Mouse (Mus musculus) G1E (cell line): ENCODE data around the gene Kcnip3.

ENCODE experiments used
- CTCF ChIP-seq: IDR thresholded peaks from 2 replicates; pipeline ENCODE4 v1.5.1; 2012; ENCODE audit warnings: low read depth, low read length, inconsistent platforms, mixed read lengths
- GATA1 ChIP-seq: IDR thresholded peaks from 2 replicates; pipeline ENCODE4 v1.6.1; 2012; ENCODE audit warnings: borderline replicate concordance, low read length, inconsistent platforms, mixed read lengths
- TAL1 ChIP-seq: conservative IDR thresholded peaks from 2 replicates; pipeline ENCODE4 v1.6.1; 2012; ENCODE audit warnings: low read depth, low read length, inconsistent platforms, mixed read lengths

DNA sequence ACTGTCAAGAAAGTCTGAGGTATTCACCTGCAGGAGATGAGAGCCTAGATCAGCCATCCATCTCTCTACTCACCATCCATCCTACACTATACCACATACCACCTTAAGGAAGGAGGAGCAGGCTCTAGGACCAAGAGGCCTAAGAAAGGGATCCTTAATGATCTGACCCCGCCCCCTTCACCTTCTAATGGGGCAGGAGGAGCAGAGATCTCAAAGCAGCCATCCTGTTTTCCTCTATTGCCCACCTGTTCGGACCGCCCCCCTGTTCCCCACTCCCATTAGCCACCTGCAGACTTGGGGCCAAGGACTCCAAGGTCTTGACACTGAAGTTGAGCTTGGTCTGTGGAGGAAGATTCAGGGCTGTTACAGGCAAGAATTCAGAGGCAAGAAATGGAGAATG, 8.5 kb upstream of the Kcnip3 start:
- TF ChIP-seq CTCF (no peak), GATA1 (no peak), TAL1 (no peak)
